Mouse (Mus musculus) embryo, embryonic 11.5 days (tissue): ENCODE results near the gene 1700012A03Rik.

ENCODE experiments used
- DNase-seq: peaks from one replicate; pipeline ENCODE4 v3.0.0-alpha.2; 2012; ENCODE audit warnings: low read depth, low spot score

Gene 1700012A03Rik

DNA sequence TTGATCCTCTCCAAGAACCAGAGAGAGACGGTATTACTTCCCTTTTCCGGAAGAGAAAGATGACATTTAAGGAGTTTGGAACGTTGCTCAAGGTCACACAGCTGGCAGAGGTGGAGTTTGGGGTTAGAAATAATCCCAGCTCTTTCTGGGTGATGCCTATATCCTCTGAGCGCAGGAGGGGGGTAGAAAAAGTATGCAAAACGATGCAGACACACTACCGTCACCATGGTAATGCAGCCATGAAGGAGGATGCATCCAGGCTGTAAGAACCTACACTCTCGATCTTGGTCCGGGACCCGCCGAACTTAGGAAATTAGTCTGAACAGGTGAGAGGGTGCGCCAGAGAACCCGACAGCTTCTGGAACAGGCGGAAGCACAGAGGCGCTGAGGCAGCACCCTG is 43.3 kb downstream of the 1700012A03Rik start:
- no peak for DNase-seq

DNA sequence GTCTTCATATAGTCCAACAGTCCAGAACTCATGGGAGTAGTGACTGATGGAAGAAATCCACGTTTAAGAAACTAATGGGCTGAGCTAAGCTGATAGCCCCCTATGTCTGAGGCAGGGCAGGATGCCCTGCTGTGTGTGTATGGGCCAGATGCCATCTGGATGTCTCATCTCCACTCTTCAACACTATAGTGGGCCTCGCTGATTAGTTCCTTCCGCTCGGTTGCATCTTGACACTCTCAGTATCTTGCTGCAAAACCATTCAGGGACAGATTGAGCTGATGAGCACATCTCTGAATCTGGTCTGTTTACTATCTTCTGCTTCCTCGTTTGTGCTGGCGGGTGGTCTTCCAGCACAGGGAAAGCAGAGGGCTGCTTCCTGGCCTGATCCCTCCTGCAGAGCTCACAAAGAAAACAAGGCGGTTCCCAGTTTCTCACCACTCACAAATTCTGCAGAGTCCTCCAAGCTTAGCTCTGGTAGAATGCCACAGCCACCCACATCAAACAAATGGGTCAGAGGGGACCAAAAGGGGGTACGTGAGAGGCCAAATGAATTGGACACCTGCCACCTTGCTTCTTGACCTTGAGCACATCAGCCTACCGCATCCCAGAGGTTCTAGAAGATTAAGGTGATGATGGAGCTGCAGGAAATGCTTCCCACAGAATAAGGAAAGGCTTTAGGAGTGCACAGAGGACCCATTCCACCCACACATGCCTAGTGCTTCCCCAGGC is 55.7 kb downstream of the 1700012A03Rik start:
- DNase-seq = no peak
